Mouse (Mus musculus) neutrophil, adult 5-6 weeks (primary cell): ENCODE data around the gene Rplp0. TPM values are rescaled to one million over a fixed set of nuclear protein-coding genes. Genes with fewer than 3 reads are reported as not detected.
A peak's percentile ranks its signal among the peaks of the same experiment; 100 is the strongest.

ENCODE experiments used
- ATAC-seq: fragments of 151-379, 151-347 bp; 2 replicates; pipeline ENCODE4 v1.8.0; 2017; ENCODE audit warnings: mild to moderate bottlenecking, moderate TSS enrichment; ENCODE audit not compliant: insufficient number of reproducible peaks, poor library complexity, low FRiP score, severe bottlenecking; ENCODE audit errors: extremely low read depth
- total RNA-seq: library from RNA; stranded (forward); fragments of 200-1000 nt; gene quantifications from 2 replicates; pipeline ENCODE4 v1.2.3, GENCODE M21; 2017

Gene Rplp0
- total RNA-seq, 1 experiment from 2014 or later: 808 TPM

GRCm38 (mm10) chr5:115547014-115547413 lies 12.3 kb upstream of the Rplp0 start:
- ATAC-seq: no peak

GRCm38 (mm10) chr5:115547421-115547820 lies 11.8 kb upstream of the Rplp0 start:
- ATAC-seq: no peak

GRCm38 (mm10) chr5:115548501-115549285 lies 10.6 kb upstream of the Rplp0 start:
- no peak for ATAC-seq

GRCm38 (mm10) chr5:115550482-115551005 lies 8.7 kb upstream of the Rplp0 start:
- ATAC-seq: no peak

- ATAC-seq: no peak
Observed at GRCm38 (mm10) chr5:115551386-115551785, 7.9 kb upstream of the Rplp0 start.

- no peak for ATAC-seq
Observed at GRCm38 (mm10) chr5:115551799-115552198, 7.5 kb upstream of the Rplp0 start.

GRCm38 (mm10) chr5:115553801-115554420 lies 5.4 kb upstream of the Rplp0 start:
- ATAC-seq: no peak

GRCm38 (mm10) chr5:115554536-115555291 lies 4.6 kb upstream of the Rplp0 start:
- no peak for ATAC-seq

- no peak for ATAC-seq
Observed at GRCm38 (mm10) chr5:115556217-115556616, 3.0 kb upstream of the Rplp0 start.

GRCm38 (mm10) chr5:115558182-115558794 lies 979 bp upstream of the Rplp0 start:
- no peak for ATAC-seq

GRCm38 (mm10) chr5:115560336-115560905 lies 1.2 kb downstream of the Rplp0 start:
- ATAC-seq: no peak

GRCm38 (mm10) chr5:115563771-115564585 lies 4.7 kb downstream of the Rplp0 start:
- no peak for ATAC-seq

GRCm38 (mm10) chr5:115564737-115565393 lies 5.6 kb downstream of the Rplp0 start, which contains the start of gene Gcn1l1:
Gene Gcn1l1 (plus strand): TSS chr5:115565254.
- peak; percentile 48; the same call in 1 of the 2 replicates for ATAC-seq

GRCm38 (mm10) chr5:115565403-115565802 lies 6.1 kb downstream of the Rplp0 start:
- ATAC-seq: no peak

- no peak for ATAC-seq
Observed at GRCm38 (mm10) chr5:115568681-115569080, 9.4 kb downstream of the Rplp0 start.

- no peak for ATAC-seq
Observed at GRCm38 (mm10) chr5:115569308-115569707, 10.0 kb downstream of the Rplp0 start.

- no peak for ATAC-seq
Observed at GRCm38 (mm10) chr5:115569721-115570120, 10.5 kb downstream of the Rplp0 start.
